Mouse (Mus musculus) adrenal gland, postnatal 10 days (tissue): Measurements from ENCODE around the gene E130116L18Rik. TPM values are rescaled to one million over a fixed set of nuclear protein-coding genes. Genes with fewer than 3 reads are reported as not detected.
A peak's percentile ranks its signal among the peaks of the same experiment; 100 is the strongest.
"Not testable (repeated sequence)": the region's sequence is repeated elsewhere in the genome, so short reads cannot be mapped to it uniquely, and the experiment has no call there.

ENCODE experiments used
- DNase-seq: peaks from one replicate; pipeline ENCODE4 v3.0.0; 2021; ENCODE audit warnings: mixed read lengths
- total RNA-seq, 2 experiments: library from RNA; stranded (reverse); gene quantifications; 2 replicates each; pipeline ENCODE4 v1.2.3; 2021

The E130116L18Rik gene
- total RNA-seq, 2 experiments from 2014 or later, result not detected

GRCm38 (mm10) chr5:25181004-25181531, 41.9 kb downstream of the E130116L18Rik start, which contains the start of gene Galntl5:
TSS of gene Galntl5 (plus strand) at chr5:25181460.
- peak; percentile 32 for DNase-seq

GRCm38 (mm10) chr5:25179936-25180488, 42.9 kb downstream of the E130116L18Rik start:
- no peak for DNase-seq

- DNase-seq, result no peak
These were observed 43.7 kb downstream of the E130116L18Rik start for GRCm38 (mm10) chr5:25179284-25179683.

- not testable (repeated sequence) for DNase-seq
These were observed 44.4 kb downstream of the E130116L18Rik start for GRCm38 (mm10) chr5:25178543-25178942.

- not testable (repeated sequence) for DNase-seq
These were observed 45.0 kb downstream of the E130116L18Rik start for GRCm38 (mm10) chr5:25177937-25178336.

Other genes with a start within 250 kb of the E130116L18Rik start
- gene Prkag2, start 122.5 kb downstream of the E130116L18Rik start, total RNA-seq, result 100 to 1,000 TPM in 1 of 2 experiments, 10 to 100 TPM in 1; 76.5 to 129 TPM
- gene Galntl5, start 41.7 kb downstream of the E130116L18Rik start, total RNA-seq, result not detected
- 10 to 100 TPM; 33.0 to 34.6 TPM for gene Galnt11, start 1.2 kb downstream of the E130116L18Rik start, total RNA-seq